Comparison of ENCODE assay signal across 24 mouse cellular contexts in the genomic region with DNA sequence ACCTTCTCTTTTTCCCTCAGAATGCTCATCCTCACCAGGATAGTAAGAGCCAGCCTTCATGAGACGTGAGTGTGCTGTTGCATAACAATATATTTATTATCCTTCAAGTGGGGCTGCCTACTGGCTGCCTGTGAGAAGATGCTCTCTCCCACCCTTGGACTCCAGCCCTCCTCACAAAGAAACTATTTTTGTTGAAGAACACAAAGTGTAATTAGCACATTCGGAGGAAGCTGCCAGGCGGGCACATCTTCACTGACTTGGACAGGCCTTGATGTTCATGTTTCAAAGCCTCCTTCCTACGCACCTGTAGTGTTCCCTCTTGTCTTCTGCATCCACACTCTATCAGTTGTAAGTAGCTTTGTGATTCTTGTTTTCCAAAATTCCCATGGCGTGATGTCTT. TPM values are rescaled to one million over a fixed set of nuclear protein-coding genes. Genes with fewer than 3 reads are reported as not detected.
A peak's percentile ranks its signal among the peaks of the same experiment; 100 is the strongest.
DNase-seq lines count a peak whose midpoint lies in the region; ATAC-seq and TF ChIP-seq lines count a peak whose summit lies in the region.
"Had no signal": no experiment of that assay in that cellular context is flagged by ENCODE, and none has a peak within 500 bp of the region (broad histone marks: within the 10 kb centered on the region; RNA-seq: fewer than 3 reads in every experiment).

No protein-coding gene starts in this region.

- H3K4me3 ChIP-seq in hindbrain, embryonic 11.5 days (ENCODE audit: low read depth, low read length): no peak overlapping the region
- H3K4me3 ChIP-seq in hindbrain, embryonic 13.5 days: no peak overlapping the region
- H3K4me3 ChIP-seq in midbrain, embryonic 12.5 days: no peak overlapping the region
- no peak overlapping the region for H3K4me3 ChIP-seq in midbrain, embryonic 11.5 days (ENCODE audit: low read depth, low read length)
- H3K4me3 ChIP-seq in embryonic facial prominence, embryonic 13.5 days: no peak overlapping the region
- H3K4me3 ChIP-seq in limb, embryonic 14.5 days (replicated peaks; ENCODE audit: low read length): no peak overlapping the region

- ATAC-seq in hindbrain, embryonic 11.5 days (ENCODE audit: low FRiP score): no peak
- ATAC-seq in hindbrain, embryonic 13.5 days (ENCODE audit: low FRiP score): no peak
- ATAC-seq in midbrain, embryonic 12.5 days (ENCODE audit: low FRiP score, low read depth): no peak
- ATAC-seq in midbrain, embryonic 11.5 days (ENCODE audit: low FRiP score): no peak
- ATAC-seq in embryonic facial prominence, embryonic 13.5 days (ENCODE audit: insufficient number of reproducible peaks, insufficient read depth, low FRiP score, low TSS enrichment, low read depth): no peak
- ATAC-seq in limb, embryonic 14.5 days (ENCODE audit: low FRiP score, low read depth): no peak
- ATAC-seq: forebrain, embryonic 14.5 days had no signal

- no peak for TF ChIP-seq POLR2A in limb, embryonic 14.5 days (IDR thresholded peaks at IDR 0.05; ENCODE audit: borderline replicate concordance, extremely low read depth, insufficient read depth, insufficient read length)

- H3K4me2 ChIP-seq in hindbrain, embryonic 11.5 days (replicated peaks; ENCODE audit: low read depth, low read length): no peak overlapping the region
- no peak overlapping the region for H3K4me2 ChIP-seq in hindbrain, embryonic 13.5 days
- no peak overlapping the region for H3K4me2 ChIP-seq in midbrain, embryonic 12.5 days (replicated peaks)
- H3K4me2 ChIP-seq in midbrain, embryonic 11.5 days: no peak overlapping the region
- no peak overlapping the region for H3K4me2 ChIP-seq in embryonic facial prominence, embryonic 13.5 days
- H3K4me2 ChIP-seq in limb, embryonic 14.5 days (replicated peaks; ENCODE audit: low read depth, low read length, severe bottlenecking): no peak overlapping the region
- H3K4me2 ChIP-seq: heart, embryonic 11.5 days; liver, embryonic 11.5 days had no signal

- H3K4me1 ChIP-seq in hindbrain, embryonic 11.5 days (replicated peaks; ENCODE audit: control insufficient read depth, insufficient read depth, low read length): peaks cover 8% of the 10 kb centered on the region
- peaks cover 20% of the 10 kb centered on the region for H3K4me1 ChIP-seq in hindbrain, embryonic 13.5 days (replicated peaks)
- H3K4me1 ChIP-seq in midbrain, embryonic 12.5 days: peaks cover 34% of the 10 kb centered on the region
- peaks cover 22% of the 10 kb centered on the region for H3K4me1 ChIP-seq in midbrain, embryonic 11.5 days (ENCODE audit: control insufficient read depth, insufficient read depth, low read length)
- peaks cover 51% of the 10 kb centered on the region for H3K4me1 ChIP-seq in embryonic facial prominence, embryonic 13.5 days
- peaks cover 41% of the 10 kb centered on the region for H3K4me1 ChIP-seq in limb, embryonic 14.5 days (ENCODE audit: control insufficient read depth, insufficient read depth, low read length)

- WGBS in hindbrain, embryonic 11.5 days: 77% methylated on average over 5 of the region's 5 CpGs
- 65% methylated on average over 5 of the region's 5 CpGs for WGBS in hindbrain, embryonic 13.5 days
- WGBS in midbrain, embryonic 12.5 days: 77% methylated on average over 5 of the region's 5 CpGs
- WGBS in midbrain, embryonic 11.5 days: 85% methylated on average over 5 of the region's 5 CpGs
- WGBS in embryonic facial prominence, embryonic 13.5 days: 75% methylated on average over 5 of the region's 5 CpGs
- WGBS in limb, embryonic 14.5 days: 80% methylated on average over 5 of the region's 5 CpGs

- DNase-seq in hindbrain, embryonic 11.5 days (ENCODE audit: low spot score): no peak
- no peak for DNase-seq in midbrain, embryonic 11.5 days (ENCODE audit: low spot score, missing footprints)
- DNase-seq in limb, embryonic 14.5 days (ENCODE audit: low spot score): no peak
- no peak for DNase-seq in left cerebral cortex, postnatal 4 days
- no peak for DNase-seq in urinary bladder, postnatal 14 days (ENCODE audit: low spot score)
- DNase-seq: cerebellum, adult 9-10 months; heart, postnatal 10 days; kidney, adult 11 months; kidney, postnatal 14 days; lung, adult 18-20 months; lung, postnatal 14 days; thymus, postnatal 36 days had no signal

- H3K27ac ChIP-seq in hindbrain, embryonic 11.5 days (ENCODE audit: low read depth, low read length): peak overlapping the region; percentile 97; the same call in 1 of the 2 replicates
- H3K27ac ChIP-seq in hindbrain, embryonic 13.5 days: no peak overlapping the region
- H3K27ac ChIP-seq in midbrain, embryonic 12.5 days (replicated peaks): peak overlapping the region; percentile 92; the same call in 1 of the 2 replicates
- H3K27ac ChIP-seq in midbrain, embryonic 11.5 days (ENCODE audit: low read depth, low read length): no peak overlapping the region; the same call in 1 of the 2 replicates
- peak overlapping the region; percentile 95 for H3K27ac ChIP-seq in embryonic facial prominence, embryonic 13.5 days
- peak overlapping the region; percentile 94 for H3K27ac ChIP-seq in limb, embryonic 14.5 days (replicated peaks; ENCODE audit: low read depth, low read length)

- H3K9ac ChIP-seq in hindbrain, embryonic 11.5 days (ENCODE audit: low read depth, low read length): no peak overlapping the region
- no peak overlapping the region for H3K9ac ChIP-seq in hindbrain, embryonic 13.5 days
- no peak overlapping the region for H3K9ac ChIP-seq in midbrain, embryonic 12.5 days (replicated peaks)
- no peak overlapping the region for H3K9ac ChIP-seq in midbrain, embryonic 11.5 days (ENCODE audit: low read length)
- H3K9ac ChIP-seq in embryonic facial prominence, embryonic 13.5 days: no peak overlapping the region
- no peak overlapping the region for H3K9ac ChIP-seq in limb, embryonic 14.5 days (ENCODE audit: low read depth, low read length, severe bottlenecking)

- H3K9me3 ChIP-seq in hindbrain, embryonic 11.5 days (ENCODE audit: control insufficient read depth, low read length): no peaks in the 10 kb centered on the region
- no peaks in the 10 kb centered on the region for H3K9me3 ChIP-seq in hindbrain, embryonic 13.5 days
- no peaks in the 10 kb centered on the region for H3K9me3 ChIP-seq in midbrain, embryonic 12.5 days
- no peaks in the 10 kb centered on the region for H3K9me3 ChIP-seq in midbrain, embryonic 11.5 days (ENCODE audit: control insufficient read depth, low read length)
- no peaks in the 10 kb centered on the region for H3K9me3 ChIP-seq in embryonic facial prominence, embryonic 13.5 days
- no peaks in the 10 kb centered on the region for H3K9me3 ChIP-seq in limb, embryonic 14.5 days (ENCODE audit: control insufficient read depth, low read length)

- H3K27me3 ChIP-seq in hindbrain, embryonic 11.5 days (ENCODE audit: control insufficient read depth, insufficient read depth, low read length): no peaks in the 10 kb centered on the region
- no peaks in the 10 kb centered on the region for H3K27me3 ChIP-seq in hindbrain, embryonic 13.5 days
- peaks cover 7% of the 10 kb centered on the region; the same call in 1 of the 2 replicates for H3K27me3 ChIP-seq in midbrain, embryonic 12.5 days
- no peaks in the 10 kb centered on the region for H3K27me3 ChIP-seq in midbrain, embryonic 11.5 days (ENCODE audit: control insufficient read depth, insufficient read depth, low read length)
- H3K27me3 ChIP-seq in embryonic facial prominence, embryonic 13.5 days: no peaks in the 10 kb centered on the region
- H3K27me3 ChIP-seq in limb, embryonic 14.5 days (ENCODE audit: control insufficient read depth, insufficient read depth, low read length): no peaks in the 10 kb centered on the region

- intact Hi-C loops in left cerebral cortex, postnatal 4 days (cut with DNase I): no loop called here

- H3K36me3 ChIP-seq in hindbrain, embryonic 11.5 days (ENCODE audit: control insufficient read depth, insufficient read depth, low read length): no peaks in the 10 kb centered on the region
- H3K36me3 ChIP-seq in hindbrain, embryonic 13.5 days: no peaks in the 10 kb centered on the region
- no peaks in the 10 kb centered on the region for H3K36me3 ChIP-seq in midbrain, embryonic 12.5 days
- H3K36me3 ChIP-seq in midbrain, embryonic 11.5 days (ENCODE audit: control insufficient read depth, insufficient read depth, low read length): no peaks in the 10 kb centered on the region
- no peaks in the 10 kb centered on the region for H3K36me3 ChIP-seq in embryonic facial prominence, embryonic 13.5 days
- H3K36me3 ChIP-seq in limb, embryonic 14.5 days (ENCODE audit: control insufficient read depth, insufficient read depth, low read length): no peaks in the 10 kb centered on the region

RNA-seq across cellular contexts. Expression of gene Tgfbi, which starts 28.9 kb away (rescaled TPM):
- 40.0 and 48.4 TPM in 2 replicates for polyA plus RNA-seq in hindbrain, embryonic 11.5 days (2014; fragmentation: Nextera tagmentation; extraction: Ambion mirVana)
- polyA plus RNA-seq in hindbrain, embryonic 13.5 days (2015; fragmentation: Nextera tagmentation; extraction: Ambion mirVana): 11.3 and 14.6 TPM in 2 replicates
- 15.3 and 27.3 TPM in 2 replicates for polyA plus RNA-seq in midbrain, embryonic 12.5 days (2016; fragmentation: Nextera tagmentation; extraction: Ambion mirVana)
- 20.2 and 25.3 TPM in 2 replicates for polyA plus RNA-seq in midbrain, embryonic 11.5 days (2014; fragmentation: Nextera tagmentation; extraction: Ambion mirVana)
- 68.8 TPM in 2 replicates for polyA plus RNA-seq in embryonic facial prominence, embryonic 13.5 days (2015; fragmentation: Nextera tagmentation; extraction: Ambion mirVana)
- 146 and 183 TPM in 2 replicates for polyA plus RNA-seq in limb, embryonic 14.5 days (2012; rRNA removed)
- 99.3 and 128 TPM in 2 replicates for polyA plus RNA-seq in limb, embryonic 14.5 days (2014; fragmentation: Nextera tagmentation; extraction: Ambion mirVana)
- total RNA-seq in left cerebral cortex, postnatal 4 days (2021): 1 to 10 TPM; 4.1 to 4.2 TPM

RNA-seq across cellular contexts. Expression of gene Lect2, which starts 32.1 kb away (rescaled TPM):
- polyA plus RNA-seq in hindbrain, embryonic 11.5 days (2014; fragmentation: Nextera tagmentation; extraction: Ambion mirVana): not detected in 2 replicates
- polyA plus RNA-seq in hindbrain, embryonic 13.5 days (2015; fragmentation: Nextera tagmentation; extraction: Ambion mirVana): not detected in 2 replicates
- not detected in 2 replicates for polyA plus RNA-seq in midbrain, embryonic 12.5 days (2016; fragmentation: Nextera tagmentation; extraction: Ambion mirVana)
- not detected in 2 replicates for polyA plus RNA-seq in midbrain, embryonic 11.5 days (2014; fragmentation: Nextera tagmentation; extraction: Ambion mirVana)
- polyA plus RNA-seq in embryonic facial prominence, embryonic 13.5 days (2015; fragmentation: Nextera tagmentation; extraction: Ambion mirVana): 0.44 TPM in 1 of 2 replicates, not detected in the other
- not detected in 2 replicates for polyA plus RNA-seq in limb, embryonic 14.5 days (2012; rRNA removed)
- polyA plus RNA-seq in limb, embryonic 14.5 days (2014; fragmentation: Nextera tagmentation; extraction: Ambion mirVana): not detected in 2 replicates
- not detected for total RNA-seq in left cerebral cortex, postnatal 4 days (2021)
- total RNA-seq: adrenal gland, adult 18-20 months; common myeloid progenitor, adult 5-6 weeks; heart, postnatal 10 days; layer of hippocampus, postnatal 14 days; megakaryocyte, adult 5-6 weeks; midbrain, postnatal 0 days had no signal
- polyA plus RNA-seq: forebrain, embryonic 14.5 days; gonadal fat pad, adult 2 months; midbrain, postnatal 0 days had no signal

RNA-seq across cellular contexts. Expression of gene Fbxl21, which starts 58.2 kb away (rescaled TPM):
- polyA plus RNA-seq in hindbrain, embryonic 11.5 days (2014; fragmentation: Nextera tagmentation; extraction: Ambion mirVana): 3.2 and 3.3 TPM in 2 replicates
- polyA plus RNA-seq in hindbrain, embryonic 13.5 days (2015; fragmentation: Nextera tagmentation; extraction: Ambion mirVana): 2.8 and 3.5 TPM in 2 replicates
- polyA plus RNA-seq in midbrain, embryonic 12.5 days (2016; fragmentation: Nextera tagmentation; extraction: Ambion mirVana): 2.4 TPM in 2 replicates
- polyA plus RNA-seq in midbrain, embryonic 11.5 days (2014; fragmentation: Nextera tagmentation; extraction: Ambion mirVana): 1.9 and 3.0 TPM in 2 replicates
- polyA plus RNA-seq in embryonic facial prominence, embryonic 13.5 days (2015; fragmentation: Nextera tagmentation; extraction: Ambion mirVana): 2.8 and 3.0 TPM in 2 replicates
- 3.0 and 3.2 TPM in 2 replicates for polyA plus RNA-seq in limb, embryonic 14.5 days (2012; rRNA removed)
- 2.8 and 3.7 TPM in 2 replicates for polyA plus RNA-seq in limb, embryonic 14.5 days (2014; fragmentation: Nextera tagmentation; extraction: Ambion mirVana)
- 1 to 10 TPM; 4.4 to 5.8 TPM for total RNA-seq in left cerebral cortex, postnatal 4 days (2021)
- total RNA-seq: common myeloid progenitor, adult 5-6 weeks; megakaryocyte, adult 5-6 weeks had no signal

Comparison
In these comparisons a context has a peak if more than half of its experiments do, and no peak if none do; other contexts are left out.
1. H3K27ac ChIP-seq: peak in hindbrain, embryonic 11.5 days (single experiment), midbrain, embryonic 12.5 days (single experiment), embryonic facial prominence, embryonic 13.5 days (single experiment) and limb, embryonic 14.5 days (single experiment); none in hindbrain, embryonic 13.5 days (single experiment) and midbrain, embryonic 11.5 days (single experiment).